Mouse (Mus musculus) embryonic facial prominence, embryonic 10.5 days (tissue): ENCODE measurements around the gene 1700029F12Rik. TPM values are rescaled to one million over a fixed set of nuclear protein-coding genes. Genes with fewer than 3 reads are reported as not detected.
A peak's percentile ranks its signal among the peaks of the same experiment; 100 is the strongest.

Source experiments
- DNase-seq: peaks from one replicate; pipeline ENCODE4 v3.0.0-alpha.2; 2017; ENCODE audit warnings: low spot score
- H3K27ac ChIP-seq: fragments of 300-500 bp; sonication (generic); replicated peaks from 2 replicates; pipeline ENCODE4 v1.5.1; 2016; ENCODE audit warnings: mild to moderate bottlenecking
- H3K27me3 ChIP-seq: fragments of 300-500 bp; sonication (generic); replicated peaks from 2 replicates; pipeline ENCODE4 v1.6.1; 2016; ENCODE audit warnings: low read depth, mild to moderate bottlenecking; ENCODE audit not compliant: poor library complexity, severe bottlenecking
- H3K36me3 ChIP-seq: fragments of 300-500 bp; sonication (generic); replicated peaks from 2 replicates; pipeline ENCODE4 v1.6.1; 2016; ENCODE audit warnings: mild to moderate bottlenecking, moderate library complexity
- H3K4me1 ChIP-seq: fragments of 300-500 bp; sonication (generic); 2 replicates; pipeline ENCODE4 v1.6.1; 2016
- H3K4me3 ChIP-seq: fragments of 300-500 bp; sonication (generic); 2 replicates; pipeline ENCODE4 v1.5.1; 2016; ENCODE audit warnings: mild to moderate bottlenecking, moderate library complexity
- H3K9me3 ChIP-seq: fragments of 300-500 bp; sonication (generic); 2 replicates; pipeline ENCODE4 v1.6.1; 2016; ENCODE audit warnings: mild to moderate bottlenecking
- WGBS: fragments of 180-500 bp; shearing (Covaris S2); methylation state at CpG from one replicate; pipeline ENCODE4 v1.1.7; 2016; 5-methylcytosine and 5-hydroxymethylcytosine counted together
- polyA plus RNA-seq: library from polyadenylated mRNA; unstranded; fragments of >200 nt; fragmentation: Nextera tagmentation; extraction: Ambion mirVana; gene quantifications from 2 replicates; pipeline ENCODE4 v1.2.1, GENCODE M21; 2016

The 1700029F12Rik gene
- polyA plus RNA-seq, 1 experiment from 2014 or later = not detected

GRCm38 (mm10) chr13:97017711-97018110 is 16.5 kb downstream of the 1700029F12Rik start:
- no peak for DNase-seq
- H3K36me3 ChIP-seq = no peaks in the 10 kb centered on the region
- H3K4me1 ChIP-seq = no peaks in the 10 kb centered on the region
- H3K27ac ChIP-seq = no peak overlapping the region
- H3K9me3 ChIP-seq = no peaks in the 10 kb centered on the region
- 92% methylated on average over 3 of the region's 3 CpGs for WGBS
- H3K27me3 ChIP-seq = no peaks in the 10 kb centered on the region
- H3K4me3 ChIP-seq = no peak overlapping the region

- no peak for DNase-seq
- Histone ChIP-seq H3K9me3 (no peaks in the 10 kb centered on the region), H3K4me3 (no peak overlapping the region), H3K4me1 (no peaks in the 10 kb centered on the region), H3K27me3 (no peaks in the 10 kb centered on the region), H3K27ac (no peak overlapping the region), H3K36me3 (no peaks in the 10 kb centered on the region)
- 83% methylated on average over 4 of the region's 4 CpGs for WGBS
These were observed 19.8 kb downstream of the 1700029F12Rik start for GRCm38 (mm10) chr13:97014366-97014765.

GRCm38 (mm10) chr13:97008266-97009153 is 25.7 kb downstream of the 1700029F12Rik start:
- H3K4me3 ChIP-seq = peak overlapping the region; percentile 58
- H3K9me3 ChIP-seq = no peaks in the 10 kb centered on the region
- peak; percentile 57 for DNase-seq
- peak overlapping the region; percentile 79 for H3K27ac ChIP-seq
- H3K4me1 ChIP-seq = peaks cover 8% of the 10 kb centered on the region; the same call in 1 of the 2 replicates
- WGBS = 1% methylated on average over 19 of the region's 19 CpGs
- H3K27me3 ChIP-seq = peaks cover 11% of the 10 kb centered on the region
- H3K36me3 ChIP-seq = no peaks in the 10 kb centered on the region

- DNase-seq = peak; percentile 59
- H3K27ac ChIP-seq = peak overlapping the region; percentile 45
These were observed 26.5 kb downstream of the 1700029F12Rik start for GRCm38 (mm10) chr13:97007501-97008265.

GRCm38 (mm10) chr13:97006784-97007183 is 27.4 kb downstream of the 1700029F12Rik start:
- Histone ChIP-seq H3K4me1 (peaks cover 8% of the 10 kb centered on the region; the same call in 1 of the 2 replicates), H3K4me3 (peak overlapping the region; percentile 58), H3K27me3 (peaks cover 11% of the 10 kb centered on the region), H3K36me3 (no peaks in the 10 kb centered on the region), H3K9me3 (no peaks in the 10 kb centered on the region), H3K27ac (no peak overlapping the region)
- no peak for DNase-seq
- WGBS = 43% methylated on average over 2 of the region's 2 CpGs

More at GRCm38 (mm10) chr13:97007501-97008265, 26.5 kb downstream of the 1700029F12Rik start:
- peak overlapping the region; percentile 58 for H3K4me3 ChIP-seq
- no peaks in the 10 kb centered on the region for H3K36me3 ChIP-seq
- peaks cover 8% of the 10 kb centered on the region; the same call in 1 of the 2 replicates for H3K4me1 ChIP-seq
- peaks cover 11% of the 10 kb centered on the region for H3K27me3 ChIP-seq
- 2% methylated on average over 19 of the region's 21 CpGs for WGBS
- H3K9me3 ChIP-seq = no peaks in the 10 kb centered on the region

GRCm38 (mm10) chr13:96997080-96997479 is 37.1 kb downstream of the 1700029F12Rik start:
- H3K27me3 ChIP-seq = no peaks in the 10 kb centered on the region
- H3K36me3 ChIP-seq = no peaks in the 10 kb centered on the region
- H3K9me3 ChIP-seq = no peaks in the 10 kb centered on the region
- DNase-seq = no peak
- no peak overlapping the region for H3K4me3 ChIP-seq
- 76% methylated on average over 1 of the region's 1 CpGs for WGBS
- H3K27ac ChIP-seq = no peak overlapping the region
- H3K4me1 ChIP-seq = 0 out of 2 replicates have a peak, but pooled peaks cover 4% of the 10 kb centered on the region

GRCm38 (mm10) chr13:96995243-96995642 is 38.9 kb downstream of the 1700029F12Rik start:
- no peak overlapping the region for H3K4me3 ChIP-seq
- DNase-seq = no peak
- 0 out of 2 replicates have a peak, but pooled peaks cover 4% of the 10 kb centered on the region for H3K4me1 ChIP-seq
- WGBS = 72% methylated on average over 5 of the region's 5 CpGs
- H3K9me3 ChIP-seq = no peaks in the 10 kb centered on the region
- no peaks in the 10 kb centered on the region for H3K36me3 ChIP-seq
- H3K27me3 ChIP-seq = no peaks in the 10 kb centered on the region
- H3K27ac ChIP-seq = no peak overlapping the region

- 0 out of 2 replicates have a peak, but pooled peaks cover 4% of the 10 kb centered on the region for H3K4me1 ChIP-seq
- DNase-seq = no peak
- no peak overlapping the region for H3K4me3 ChIP-seq
- WGBS = 39% methylated on average over 8 of the region's 8 CpGs
- H3K36me3 ChIP-seq = no peaks in the 10 kb centered on the region
- no peaks in the 10 kb centered on the region for H3K9me3 ChIP-seq
- H3K27me3 ChIP-seq = no peaks in the 10 kb centered on the region
- no peak overlapping the region for H3K27ac ChIP-seq
These were observed 40.7 kb downstream of the 1700029F12Rik start for GRCm38 (mm10) chr13:96993291-96993989.

GRCm38 (mm10) chr13:96990561-96991265 is 43.4 kb downstream of the 1700029F12Rik start:
- Histone ChIP-seq H3K4me1 (peaks cover 8% of the 10 kb centered on the region), H3K4me3 (no peak overlapping the region), H3K36me3 (no peaks in the 10 kb centered on the region), H3K9me3 (no peaks in the 10 kb centered on the region), H3K27me3 (no peaks in the 10 kb centered on the region), H3K27ac (no peak overlapping the region)
- WGBS = 84% methylated on average over 14 of the region's 14 CpGs
- DNase-seq = no peak

- Histone ChIP-seq H3K27ac (no peak overlapping the region), H3K4me1 (peaks cover 10% of the 10 kb centered on the region), H3K9me3 (no peaks in the 10 kb centered on the region), H3K27me3 (no peaks in the 10 kb centered on the region), H3K4me3 (no peak overlapping the region), H3K36me3 (no peaks in the 10 kb centered on the region)
- 92% methylated on average over 3 of the region's 3 CpGs for WGBS
- DNase-seq = no peak
These were observed 44.1 kb downstream of the 1700029F12Rik start for GRCm38 (mm10) chr13:96990045-96990444.

- no peak for DNase-seq
- 96% methylated on average over 16 of the region's 16 CpGs for WGBS
- Histone ChIP-seq H3K4me3 (no peak overlapping the region), H3K27me3 (no peaks in the 10 kb centered on the region), H3K27ac (no peak overlapping the region), H3K9me3 (no peaks in the 10 kb centered on the region), H3K36me3 (no peaks in the 10 kb centered on the region), H3K4me1 (peaks cover 10% of the 10 kb centered on the region)
These were observed 45.0 kb downstream of the 1700029F12Rik start for GRCm38 (mm10) chr13:96989129-96989528.
